28 mouse cellular contexts compared by ENCODE assay signal in genomic region chr4:87815465-87816108, GRCm38 (mm10).
A peak's percentile ranks its signal among the peaks of the same experiment; 100 is the strongest.
DNase-seq lines count a peak whose midpoint lies in the region; ATAC-seq and TF ChIP-seq lines count a peak whose summit lies in the region.
"Had no signal": no experiment of that assay in that cellular context is flagged by ENCODE, and none has a peak within 500 bp of the region (broad histone marks: within the 10 kb centered on the region; RNA-seq: fewer than 3 reads in every experiment).

No protein-coding gene starts in this region.

- peak overlapping the region; percentile 50; the same call in 1 of the 2 replicates for H3K27ac ChIP-seq in liver, embryonic 12.5 days
- H3K27ac ChIP-seq in limb, embryonic 10.5 days, result no peak overlapping the region
- no peak overlapping the region for H3K27ac ChIP-seq in layer of hippocampus, adult 2 months
- H3K27ac ChIP-seq: embryonic facial prominence, embryonic 13.5 days; forebrain, embryonic 10.5 days; heart, embryonic 13.5 days; hindbrain, embryonic 14.5 days; limb, embryonic 15.5 days; lung, embryonic 15.5 days; midbrain, embryonic 10.5 days; midbrain, embryonic 15.5 days; neural tube, embryonic 15.5 days had no signal

- DNase-seq in liver, result no peak
- peak; percentile 22 for DNase-seq in limb, embryonic 10.5 days (ENCODE audit: low spot score)
- DNase-seq in yolk sac, embryonic 10.5 days (ENCODE audit: low spot score), result peak; percentile 59
- DNase-seq in layer of hippocampus, adult 2 months (ENCODE audit: low spot score in 2 of 2), result no peak
- DNase-seq in adrenal gland, postnatal 36 days, result no peak
- DNase-seq: adrenal gland, postnatal 14 days; cerebellum, adult 11-12 months; cerebellum, adult 9-11 months; gastrocnemius, postnatal 10 days; heart, postnatal 10 days; kidney, adult 11 months; kidney, postnatal 36 days; left cerebral cortex, postnatal 4 days; right cerebral cortex, postnatal 25 days; thymus, postnatal 4 days had no signal

- no peaks in the 10 kb centered on the region for H3K36me3 ChIP-seq in liver, embryonic 12.5 days
- H3K36me3 ChIP-seq in limb, embryonic 10.5 days, result no peaks in the 10 kb centered on the region
- H3K36me3 ChIP-seq: embryonic facial prominence, embryonic 13.5 days; heart, embryonic 13.5 days; limb, embryonic 15.5 days; lung, embryonic 15.5 days; midbrain, embryonic 10.5 days; midbrain, embryonic 15.5 days; neural tube, embryonic 15.5 days had no signal

- no peak overlapping the region for H3K4me3 ChIP-seq in liver, embryonic 12.5 days
- H3K4me3 ChIP-seq in limb, embryonic 10.5 days, result no peak overlapping the region
- H3K4me3 ChIP-seq in layer of hippocampus, adult 2 months, result no peak overlapping the region
- H3K4me3 ChIP-seq: embryonic facial prominence, embryonic 13.5 days; forebrain, embryonic 10.5 days; heart, embryonic 13.5 days; limb, embryonic 15.5 days; lung, embryonic 15.5 days; midbrain, embryonic 10.5 days; midbrain, embryonic 15.5 days; neural tube, embryonic 15.5 days had no signal

- peaks cover 25% of the 10 kb centered on the region for H3K4me1 ChIP-seq in liver, embryonic 12.5 days
- no peaks in the 10 kb centered on the region; the same call in 1 of the 2 replicates for H3K4me1 ChIP-seq in limb, embryonic 10.5 days
- H3K4me1 ChIP-seq: forebrain, embryonic 10.5 days; limb, embryonic 15.5 days; lung, embryonic 15.5 days; midbrain, embryonic 10.5 days had no signal

- H3K27me3 ChIP-seq in liver, embryonic 12.5 days (replicated peaks), result no peaks in the 10 kb centered on the region
- no peaks in the 10 kb centered on the region for H3K27me3 ChIP-seq in limb, embryonic 10.5 days (ENCODE audit: low read depth, poor library complexity, severe bottlenecking)
- H3K27me3 ChIP-seq: embryonic facial prominence, embryonic 13.5 days; heart, embryonic 13.5 days; limb, embryonic 15.5 days; lung, embryonic 15.5 days; midbrain, embryonic 15.5 days; neural tube, embryonic 15.5 days; Patski had no signal

- no peaks in the 10 kb centered on the region for H3K9me3 ChIP-seq in liver, embryonic 12.5 days (replicated peaks)
- H3K9me3 ChIP-seq in limb, embryonic 10.5 days (replicated peaks), result no peaks in the 10 kb centered on the region
- H3K9me3 ChIP-seq: embryonic facial prominence, embryonic 13.5 days; forebrain, embryonic 10.5 days; heart, embryonic 13.5 days; limb, embryonic 15.5 days; lung, embryonic 15.5 days; midbrain, embryonic 10.5 days; midbrain, embryonic 15.5 days; neural tube, embryonic 15.5 days had no signal

- no peak for TF ChIP-seq CTCF in layer of hippocampus, adult 2 months (conservative IDR thresholded peaks at IDR 0.05)

- no peak overlapping the region for H3K9ac ChIP-seq in liver, embryonic 12.5 days
- H3K9ac ChIP-seq: embryonic facial prominence, embryonic 13.5 days; heart, embryonic 13.5 days; hindbrain, embryonic 14.5 days; limb, embryonic 15.5 days; lung, embryonic 15.5 days; midbrain, embryonic 15.5 days; neural tube, embryonic 15.5 days had no signal

- no peak overlapping the region for H3K4me2 ChIP-seq in liver, embryonic 12.5 days
- H3K4me2 ChIP-seq: embryonic facial prominence, embryonic 13.5 days; heart, embryonic 13.5 days; hindbrain, embryonic 14.5 days; limb, embryonic 15.5 days; lung, embryonic 15.5 days; midbrain, embryonic 15.5 days; neural tube, embryonic 15.5 days had no signal

- 0 out of 2 replicates have a peak, but pooled peaks have one; percentile 36 for ATAC-seq in liver, embryonic 12.5 days
- ATAC-seq in inflammation-experienced regulatory T-cells, adult 6 months, result peak; percentile 66
- ATAC-seq: forebrain, embryonic 16.5 days; midbrain, embryonic 15.5 days; Patski had no signal

- WGBS in liver, embryonic 12.5 days (ENCODE audit: insufficient replicate concordance), result 75% methylated on average over 7 of the region's 7 CpGs
- WGBS in limb, embryonic 10.5 days, result 82% methylated on average over 7 of the region's 7 CpGs

Comparison
In these comparisons a context has a peak if more than half of its experiments do, and no peak if none do; other contexts are left out.
1. DNase-seq: peak in limb, embryonic 10.5 days (single experiment) and yolk sac, embryonic 10.5 days (single experiment); none in liver (single experiment), layer of hippocampus, adult 2 months (0 of 2) and adrenal gland, postnatal 36 days (0 of 2).